In the genomic region with DNA sequence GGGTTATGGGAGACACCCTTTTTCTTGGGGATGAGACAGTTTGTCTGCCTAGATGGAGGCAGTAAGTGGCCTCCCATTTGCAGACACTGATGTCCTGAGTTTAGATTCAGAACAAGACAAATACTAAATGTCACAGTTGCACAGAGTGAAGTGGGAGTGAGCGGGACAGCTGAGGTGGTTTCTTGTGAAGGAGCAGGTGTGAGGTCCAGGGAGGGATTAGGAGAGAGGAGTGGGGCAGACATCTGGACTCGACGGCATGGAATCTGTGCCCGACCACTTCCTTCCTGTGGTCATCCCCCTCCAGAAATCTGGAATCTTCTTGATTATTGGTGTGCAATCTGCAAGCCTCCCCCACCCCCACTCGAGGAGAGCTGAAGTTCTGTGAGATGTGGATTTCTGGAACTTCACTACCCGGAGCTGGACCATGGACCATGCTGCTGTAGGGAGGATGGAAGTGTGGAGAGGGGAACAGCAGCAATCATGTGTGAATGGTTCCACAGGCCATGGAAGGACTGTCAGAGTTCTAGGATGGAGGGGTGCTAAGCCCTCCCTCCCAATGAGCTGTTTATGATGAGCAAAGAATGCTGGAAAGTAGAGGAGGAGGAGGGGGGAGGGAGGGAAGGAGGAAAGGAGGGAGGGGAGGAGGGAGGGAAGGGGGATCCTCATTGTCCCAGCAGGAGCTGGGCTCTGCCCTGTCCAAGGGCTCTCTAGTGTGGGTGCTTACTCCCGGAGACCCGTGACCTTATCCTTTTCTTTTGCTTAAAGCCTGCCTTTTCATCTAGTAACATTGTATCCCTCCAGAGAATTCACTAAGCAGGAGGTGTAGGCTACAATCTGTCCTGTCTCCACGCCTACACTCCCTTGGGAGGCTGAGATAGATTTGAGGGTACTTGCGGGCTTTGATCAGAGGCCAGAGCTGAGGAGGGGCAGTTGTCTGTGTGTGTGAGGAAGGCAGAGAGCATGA, we compare ENCODE assay signal across 10 mouse cellular contexts. TPM values are rescaled to one million over a fixed set of nuclear protein-coding genes. Genes with fewer than 3 reads are reported as not detected.
DNase-seq lines count a peak whose midpoint lies in the region; ATAC-seq and TF ChIP-seq lines count a peak whose summit lies in the region.
"Had no signal": no experiment of that assay in that cellular context is flagged by ENCODE, and none has a peak within 500 bp of the region (broad histone marks: within the 10 kb centered on the region; RNA-seq: fewer than 3 reads in every experiment).

No protein-coding gene starts in this region.

- no peak for TF ChIP-seq POLR2A in ES-Bruce4 (IDR thresholded peaks at IDR 0.05; ENCODE audit: insufficient read depth, low read length)

- H3K4me1 ChIP-seq in heart, embryonic 15.5 days (replicated peaks), result peaks cover 67% of the 10 kb centered on the region
- peaks cover 7% of the 10 kb centered on the region for H3K4me1 ChIP-seq in ES-Bruce4 (ENCODE audit: control insufficient read depth, insufficient read depth, low read length)
- H3K4me1 ChIP-seq in midbrain, embryonic 13.5 days (replicated peaks), result peaks cover 60% of the 10 kb centered on the region

- no peaks in the 10 kb centered on the region for H3K36me3 ChIP-seq in heart, embryonic 15.5 days
- H3K36me3 ChIP-seq in ES-Bruce4 (ENCODE audit: control insufficient read depth, insufficient read depth, low read length, poor library complexity, severe bottlenecking), result no peaks in the 10 kb centered on the region
- no peaks in the 10 kb centered on the region for H3K36me3 ChIP-seq in midbrain, embryonic 13.5 days

- TF ChIP-seq CTCF in ES-Bruce4 (IDR thresholded peaks at IDR 0.05; ENCODE audit: low read depth, low read length), result no peak

- no peak overlapping the region for H3K9ac ChIP-seq in heart, embryonic 15.5 days
- no peak overlapping the region for H3K9ac ChIP-seq in ES-Bruce4 (ENCODE audit: low read depth, poor library complexity, severe bottlenecking)
- no peak overlapping the region for H3K9ac ChIP-seq in midbrain, embryonic 13.5 days (replicated peaks)
- H3K9ac ChIP-seq: liver, embryonic 14.5 days had no signal

- DNase-seq in heart, adult 18-20 months, result no peak
- DNase-seq in left cerebral cortex, adult 11 months (ENCODE audit: low spot score), result no peak
- no peak for DNase-seq in urinary bladder, adult 2 months (ENCODE audit: low spot score)
- no peak for DNase-seq in layer of hippocampus, postnatal 14 days (ENCODE audit: low spot score in 2 of 2)

- H3K27me3 ChIP-seq in heart, embryonic 15.5 days, result peaks cover 5% of the 10 kb centered on the region
- H3K27me3 ChIP-seq in ES-Bruce4 (ENCODE audit: control insufficient read depth, insufficient read depth, low read length, poor library complexity, severe bottlenecking), result no peaks in the 10 kb centered on the region
- H3K27me3 ChIP-seq in midbrain, embryonic 13.5 days, result no peaks in the 10 kb centered on the region
- H3K27me3 ChIP-seq: Patski had no signal

- H3K4me3 ChIP-seq in heart, embryonic 15.5 days, result no peak overlapping the region
- H3K4me3 ChIP-seq in ES-Bruce4 (ENCODE audit: low read depth, low read length), result no peak overlapping the region
- H3K4me3 ChIP-seq in midbrain, embryonic 13.5 days (replicated peaks), result no peak overlapping the region

- H3K4me2 ChIP-seq in heart, embryonic 15.5 days, result no peak overlapping the region
- H3K4me2 ChIP-seq in midbrain, embryonic 13.5 days (replicated peaks), result no peak overlapping the region

- H3K27ac ChIP-seq in heart, embryonic 15.5 days, result peak overlapping the region; percentile 17
- H3K27ac ChIP-seq in ES-Bruce4 (ENCODE audit: insufficient read depth, low read length), result no peak overlapping the region
- peak overlapping the region; percentile 44 for H3K27ac ChIP-seq in midbrain, embryonic 13.5 days
- H3K27ac ChIP-seq: liver, embryonic 14.5 days had no signal

- 45% methylated on average over 10 of the region's 10 CpGs for WGBS in heart, embryonic 15.5 days
- 20% methylated on average over 10 of the region's 10 CpGs for WGBS in midbrain, embryonic 13.5 days

- no peak for ATAC-seq in heart, embryonic 15.5 days (replicated peaks; ENCODE audit: insufficient number of reproducible peaks, insufficient read depth, low FRiP score, low read depth)
- peak; percentile 21 for ATAC-seq in granulocyte monocyte progenitor cell, adult 5-6 weeks (replicated peaks; ENCODE audit: poor library complexity, severe bottlenecking)
- peak; percentile 46 for ATAC-seq in midbrain, embryonic 13.5 days
- ATAC-seq: Patski had no signal

- TF ChIP-seq EP300 in ES-Bruce4 (IDR thresholded peaks at IDR 0.05; ENCODE audit: insufficient read depth, low read depth, low read length), result 0 out of 2 replicates have a peak, but pooled peaks have one; percentile 10

- H3K9me3 ChIP-seq in heart, embryonic 15.5 days (replicated peaks), result no peaks in the 10 kb centered on the region
- no peaks in the 10 kb centered on the region for H3K9me3 ChIP-seq in ES-Bruce4 (replicated peaks; ENCODE audit: control insufficient read depth, insufficient read depth, low read length, poor library complexity, severe bottlenecking)
- no peaks in the 10 kb centered on the region for H3K9me3 ChIP-seq in midbrain, embryonic 13.5 days

RNA-seq across cellular contexts. Expression of gene Hpcal1, which starts 56.8 kb away (rescaled TPM):
- polyA plus RNA-seq in heart, embryonic 15.5 days (2015; fragmentation: Nextera tagmentation; extraction: Ambion mirVana), result 20.7 and 29.3 TPM in 2 replicates
- total RNA-seq in heart, adult 18-20 months (2021), result 10 to 100 TPM; 18.7 to 20.6 TPM
- polyA plus RNA-seq in ES-Bruce4 (2011; ENCODE audit: insufficient read depth, insufficient read length, low read depth, missing spikeins), result 65.1 and 65.5 TPM in 2 replicates
- 58.9 and 59.4 TPM in 2 replicates for total RNA-seq in granulocyte monocyte progenitor cell, adult 5-6 weeks (2014; fragmentation: Nextera tagmentation)
- total RNA-seq in granulocyte monocyte progenitor cell, adult 5-6 weeks (2017), result 19.6 and 21.7 TPM in 2 replicates
- 50.7 and 55.3 TPM in 2 replicates for polyA plus RNA-seq in midbrain, embryonic 13.5 days (2015; fragmentation: Nextera tagmentation; extraction: Ambion mirVana)
- 52.8 and 56.0 TPM in 2 replicates for polyA plus RNA-seq in urinary bladder, adult 2 months (2012; rRNA removed)
- 10 to 100 TPM; 41.1 to 45.4 TPM for total RNA-seq in layer of hippocampus, postnatal 14 days (2021)
